Comparison of ENCODE assay signal across 8 mouse cellular contexts in the genomic region with DNA sequence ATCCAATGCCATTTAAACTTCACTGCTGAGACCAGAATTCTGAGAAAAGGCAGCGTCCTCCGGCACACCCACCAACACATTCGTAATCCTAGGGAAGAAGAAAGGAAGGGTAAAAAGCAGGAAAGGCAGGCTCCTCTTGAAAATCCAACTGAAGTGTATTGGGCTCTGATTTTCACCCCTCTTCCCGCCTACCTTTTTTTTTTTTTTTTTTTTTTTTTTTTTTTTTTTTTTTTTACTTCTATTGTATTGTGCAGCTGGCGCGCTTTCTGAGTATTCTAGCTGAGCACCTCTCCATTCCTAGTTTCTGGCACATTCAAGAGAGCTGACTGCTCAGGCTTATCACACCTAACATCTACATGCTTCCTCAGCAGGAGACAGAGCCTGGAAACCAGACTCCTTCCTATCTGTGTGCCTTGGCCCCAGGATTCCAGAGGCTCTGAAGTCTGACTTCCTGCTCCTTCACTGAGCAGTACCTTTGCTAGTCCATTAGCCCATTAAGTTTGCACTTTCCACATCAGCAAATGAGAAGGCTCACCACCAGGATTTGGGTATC. TPM values are rescaled to one million over a fixed set of nuclear protein-coding genes. Genes with fewer than 3 reads are reported as not detected.
DNase-seq lines count a peak whose midpoint lies in the region; ATAC-seq lines count a peak whose summit lies in the region.

No protein-coding gene starts in this region.

- peak overlapping the region; percentile 46 for H3K9ac ChIP-seq in lung, embryonic 15.5 days
- H3K9ac ChIP-seq in embryonic facial prominence, embryonic 11.5 days (replicated peaks; ENCODE audit: low read length): peak overlapping the region; percentile 54

- ATAC-seq in lung, embryonic 15.5 days (ENCODE audit: borderline replicate concordance, extremely low read depth, low FRiP score, low TSS enrichment): no peak
- ATAC-seq in embryonic facial prominence, embryonic 11.5 days (replicated peaks; ENCODE audit: insufficient number of reproducible peaks, low FRiP score, low TSS enrichment, low read depth): no peak
- ATAC-seq in megakaryocyte progenitor cell, adult 5-6 weeks (replicated peaks; ENCODE audit: poor library complexity): no peak

- peak overlapping the region; percentile 20; the same call in 1 of the 2 replicates for H3K27ac ChIP-seq in lung, embryonic 15.5 days
- no peak overlapping the region for H3K27ac ChIP-seq in embryonic facial prominence, embryonic 11.5 days (replicated peaks; ENCODE audit: low read depth, low read length)
- peak overlapping the region; percentile 83 for H3K27ac ChIP-seq in macrophage

- H3K36me3 ChIP-seq in lung, embryonic 15.5 days: no peaks in the 10 kb centered on the region
- no peaks in the 10 kb centered on the region for H3K36me3 ChIP-seq in embryonic facial prominence, embryonic 11.5 days (replicated peaks; ENCODE audit: control insufficient read depth, insufficient read depth, low read depth, low read length)
- H3K36me3 ChIP-seq in macrophage (ENCODE audit: inconsistent target): no peaks in the 10 kb centered on the region

- H3K4me2 ChIP-seq in lung, embryonic 15.5 days: peak overlapping the region; percentile 79
- peak overlapping the region; percentile 75 for H3K4me2 ChIP-seq in embryonic facial prominence, embryonic 11.5 days (ENCODE audit: low read depth, low read length)

- no peaks in the 10 kb centered on the region for H3K27me3 ChIP-seq in lung, embryonic 15.5 days
- no peaks in the 10 kb centered on the region for H3K27me3 ChIP-seq in embryonic facial prominence, embryonic 11.5 days (ENCODE audit: control insufficient read depth, insufficient read depth, low read length)

- H3K4me1 ChIP-seq in lung, embryonic 15.5 days: peaks cover 21% of the 10 kb centered on the region
- no peaks in the 10 kb centered on the region for H3K4me1 ChIP-seq in embryonic facial prominence, embryonic 11.5 days (ENCODE audit: control insufficient read depth, insufficient read depth, low read length)

- no peaks in the 10 kb centered on the region for H3K9me3 ChIP-seq in lung, embryonic 15.5 days
- no peaks in the 10 kb centered on the region for H3K9me3 ChIP-seq in embryonic facial prominence, embryonic 11.5 days (replicated peaks; ENCODE audit: control insufficient read depth, low read length)

- WGBS in lung, embryonic 15.5 days: 10% methylated on average over 6 of the region's 6 CpGs
- 8% methylated on average over 6 of the region's 6 CpGs for WGBS in embryonic facial prominence, embryonic 11.5 days
- WGBS in macrophage (ENCODE audit: missing documents): 3% methylated on average over 6 of the region's 6 CpGs

- no peak for DNase-seq in lung, adult 18-20 months
- peak; percentile 43 for DNase-seq in embryonic facial prominence, embryonic 11.5 days (ENCODE audit: low spot score)
- DNase-seq in heart, postnatal 36 days: peak; percentile 10 to 14
- no peak for DNase-seq in urinary bladder, postnatal 4 days (ENCODE audit: low spot score in 2 of 2)
- DNase-seq in gastrocnemius, postnatal 25 days: no peak

- H3K79me2 ChIP-seq in macrophage (ENCODE audit: inconsistent target): peaks cover 36% of the 10 kb centered on the region

- intact Hi-C loops in heart, postnatal 36 days (cut with DNase I): loop anchor here (2.0 to 5.0 kb wide), 2 partner anchors 272 to 356 kb away; partner anchors contain the start of gene Fam174a

- H3K4me3 ChIP-seq in lung, embryonic 15.5 days: peak overlapping the region; percentile 64
- peak overlapping the region; percentile 51 for H3K4me3 ChIP-seq in embryonic facial prominence, embryonic 11.5 days (ENCODE audit: low read depth, low read length)
- H3K4me3 ChIP-seq in macrophage (ENCODE audit: inconsistent target): peak overlapping the region; percentile 77

RNA-seq across cellular contexts. Expression of gene St8sia4, which starts 1.0 kb away (rescaled TPM):
- 10.4 and 11.1 TPM in 2 replicates for polyA plus RNA-seq in lung, embryonic 15.5 days (2015; fragmentation: Nextera tagmentation; extraction: Ambion mirVana)
- 9.6 and 12.1 TPM in 2 replicates for polyA plus RNA-seq in embryonic facial prominence, embryonic 11.5 days (2014; fragmentation: Nextera tagmentation; extraction: Ambion mirVana)
- 1 to 10 TPM; 7.7 to 9.9 TPM for total RNA-seq in heart, postnatal 36 days (2021)
- 100 to 1,000 TPM in 1 of 26 experiments, 10 to 100 TPM in 22, 1 to 10 TPM in 3; 6.5 to 118 (median 34.4) TPM for total RNA-seq in macrophage (2018; cell fraction: chromatin; rRNA removed)
- 10 to 100 TPM in 13 of 26 experiments, 1 to 10 TPM in 13; 2.4 to 22.5 (median 10.5) TPM for total RNA-seq in macrophage (2018; cell fraction: cytosol; rRNA removed)
- total RNA-seq in macrophage (2018; cell fraction: nucleus; rRNA removed): 10 to 100 TPM in 22 of 26 experiments, 1 to 10 TPM in 4; 8.2 to 72.5 (median 39.2) TPM
- polyA plus RNA-seq in macrophage (2018): 10.6 to 14.2 TPM (median 11.6 TPM) in 3 replicates
- total RNA-seq in gastrocnemius, postnatal 25 days (2021): 1 to 10 TPM; 2.0 to 2.8 TPM
- 92.3 and 95.9 TPM in 2 replicates for total RNA-seq in megakaryocyte progenitor cell, adult 5-6 weeks (2015)
- 94.2 and 102 TPM in 2 replicates for total RNA-seq in megakaryocyte progenitor cell, adult 5-6 weeks (2017)

Comparison
In these comparisons a context has a peak if more than half of its experiments do, and no peak if none do; other contexts are left out.
1. DNase-seq: peak in embryonic facial prominence, embryonic 11.5 days (single experiment) and heart, postnatal 36 days (2 of 2); none in lung, adult 18-20 months (0 of 2), urinary bladder, postnatal 4 days (0 of 2) and gastrocnemius, postnatal 25 days (single experiment).
2. RNA of gene St8sia4, which starts 1.0 kb away (total RNA-seq): 92.3 to 102 TPM in megakaryocyte progenitor cell, adult 5-6 weeks; 7.7 to 9.9 TPM in heart, postnatal 36 days and 2.0 to 2.8 TPM in gastrocnemius, postnatal 25 days; every median in the first group is over 4 times any median in the second.
3. Peak in every context shown above with its lines, with median percentiles within 50 percentile points of each other: H3K4me3 ChIP-seq.